Mouse (Mus musculus): ENCODE data around the gene Klra8. TPM values are rescaled to one million over a fixed set of nuclear protein-coding genes. Genes with fewer than 3 reads are reported as not detected.
"Not testable (repeated sequence)": the region's sequence is repeated elsewhere in the genome, so short reads cannot be mapped to it uniquely, and the experiment has no call there.

Klra8 gene
- polyA plus RNA-seq (2015; fragmentation: Nextera tagmentation; extraction: Ambion mirVana) = not detected in 2 replicates

- H3K9ac ChIP-seq; ATAC-seq (ENCODE audit: low FRiP score, low read depth); H3K27me3 ChIP-seq; H3K4me1 ChIP-seq (replicated peaks); H3K27ac ChIP-seq (replicated peaks); H3K4me3 ChIP-seq; H3K4me2 ChIP-seq; H3K9me3 ChIP-seq; H3K36me3 ChIP-seq: not testable (repeated sequence)
- 71% methylated on average over 4 of the region's 4 CpGs for WGBS
Observed at GRCm38 (mm10) chr6:130129798-130130197, at the start of gene Klra8. Klra8 (minus strand) TSS chr6:130129898.

GRCm38 (mm10) chr6:130110485-130110884 lies 19.2 kb downstream of the Klra8 start:
- WGBS = 100% methylated on average over 1 of the region's 1 CpGs
- ATAC-seq (ENCODE audit: low FRiP score, low read depth) = no peak

GRCm38 (mm10) chr6:130102743-130103142 lies 27.0 kb downstream of the Klra8 start:
- not testable (repeated sequence) for ATAC-seq (ENCODE audit: low FRiP score, low read depth); H3K36me3 ChIP-seq; H3K27ac ChIP-seq (replicated peaks); H3K9me3 ChIP-seq; H3K4me2 ChIP-seq; H3K4me3 ChIP-seq; H3K9ac ChIP-seq; H3K27me3 ChIP-seq; H3K4me1 ChIP-seq (replicated peaks)
- 87% methylated on average over 3 of the region's 3 CpGs for WGBS

More at GRCm38 (mm10) chr6:130110485-130110884, 19.2 kb downstream of the Klra8 start:
- H3K4me2 ChIP-seq = no peak overlapping the region
- no peaks in the 10 kb centered on the region for H3K36me3 ChIP-seq
- 0 out of 2 replicates have a peak, but pooled peaks cover 6% of the 10 kb centered on the region for H3K9me3 ChIP-seq
- H3K27ac ChIP-seq (replicated peaks) = no peak overlapping the region
- H3K27me3 ChIP-seq = no peaks in the 10 kb centered on the region
- no peak overlapping the region for H3K4me3 ChIP-seq
- H3K4me1 ChIP-seq (replicated peaks) = no peaks in the 10 kb centered on the region
- no peak overlapping the region for H3K9ac ChIP-seq

GRCm38 (mm10) chr6:130092336-130092948 lies 37.3 kb downstream of the Klra8 start:
- Histone ChIP-seq H3K27me3 (no peaks in the 10 kb centered on the region), H3K4me3 (no peak overlapping the region), H3K36me3 (no peaks in the 10 kb centered on the region), H3K9ac (no peak overlapping the region), H3K9me3 (no peaks in the 10 kb centered on the region), H3K4me2 (no peak overlapping the region), H3K4me1 (replicated peaks) (no peaks in the 10 kb centered on the region), H3K27ac (replicated peaks) (no peak overlapping the region)
- 81% methylated on average over 5 of the region's 5 CpGs for WGBS
- no peak for ATAC-seq (ENCODE audit: low FRiP score, low read depth)

DNA sequence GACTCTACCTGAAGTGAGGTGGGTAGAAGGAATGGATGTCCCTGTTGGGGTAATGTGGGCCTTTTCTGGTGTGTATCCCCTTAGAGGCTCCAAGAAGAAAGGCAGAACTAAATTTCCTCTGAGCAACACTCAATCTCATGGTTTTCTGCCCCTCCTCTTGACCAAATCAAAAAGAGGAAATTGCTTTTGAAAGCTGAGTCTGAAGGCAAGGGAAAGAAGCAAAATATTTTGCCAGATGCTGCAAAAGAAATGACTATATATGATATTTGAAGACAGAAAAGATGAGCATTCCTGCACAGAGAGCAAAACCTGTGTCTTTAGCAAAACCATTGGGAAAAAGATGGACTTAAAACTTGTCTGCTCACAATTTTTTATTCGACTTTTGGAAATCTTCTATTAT lies 62.5 kb downstream of the Klra8 start, which contains the start of gene Klra4:
Klra4 (minus strand) TSS at position 101 of the 400 bp plus-strand sequence.
- H3K4me3 ChIP-seq; H3K4me2 ChIP-seq; ATAC-seq (ENCODE audit: low FRiP score, low read depth); H3K4me1 ChIP-seq (replicated peaks); H3K27me3 ChIP-seq; H3K9ac ChIP-seq; H3K27ac ChIP-seq (replicated peaks); H3K36me3 ChIP-seq: not testable (repeated sequence)
- peaks cover 25% of the 10 kb centered on the region for H3K9me3 ChIP-seq
- WGBS = 71% methylated on average over 1 of the region's 1 CpGs

Other genes with a start within 250 kb of the Klra8 start
- not detected in 2 replicates for gene Klra5, start 212.2 kb downstream of the Klra8 start, polyA plus RNA-seq (2015; fragmentation: Nextera tagmentation; extraction: Ambion mirVana)
- gene Klra6, start 102.9 kb downstream of the Klra8 start, polyA plus RNA-seq (2015; fragmentation: Nextera tagmentation; extraction: Ambion mirVana) = not detected in 2 replicates
- gene Klra4, start 62.6 kb downstream of the Klra8 start, polyA plus RNA-seq (2015; fragmentation: Nextera tagmentation; extraction: Ambion mirVana) = not detected in 2 replicates
- not detected in 2 replicates for gene Klra9, start 63.2 kb upstream of the Klra8 start, polyA plus RNA-seq (2015; fragmentation: Nextera tagmentation; extraction: Ambion mirVana)
- gene Klra7, start 103.4 kb upstream of the Klra8 start, polyA plus RNA-seq (2015; fragmentation: Nextera tagmentation; extraction: Ambion mirVana) = not detected in 2 replicates
- not detected in 2 replicates for gene Klra10, start 152.0 kb upstream of the Klra8 start, polyA plus RNA-seq (2015; fragmentation: Nextera tagmentation; extraction: Ambion mirVana)
- not detected in 2 replicates for gene Klra3, start 207.7 kb upstream of the Klra8 start, polyA plus RNA-seq (2015; fragmentation: Nextera tagmentation; extraction: Ambion mirVana)

Data from hindbrain, embryonic 15.5 days (tissue).